Mouse (Mus musculus) layer of hippocampus, adult 11-12 months (tissue): ENCODE measurements around the gene Krtap10-10.

Experiments used
- DNase-seq: peaks from one replicate; pipeline ENCODE4 v3.0.0; 2022; ENCODE audit warnings: low spot score

Gene Krtap10-10

DNA sequence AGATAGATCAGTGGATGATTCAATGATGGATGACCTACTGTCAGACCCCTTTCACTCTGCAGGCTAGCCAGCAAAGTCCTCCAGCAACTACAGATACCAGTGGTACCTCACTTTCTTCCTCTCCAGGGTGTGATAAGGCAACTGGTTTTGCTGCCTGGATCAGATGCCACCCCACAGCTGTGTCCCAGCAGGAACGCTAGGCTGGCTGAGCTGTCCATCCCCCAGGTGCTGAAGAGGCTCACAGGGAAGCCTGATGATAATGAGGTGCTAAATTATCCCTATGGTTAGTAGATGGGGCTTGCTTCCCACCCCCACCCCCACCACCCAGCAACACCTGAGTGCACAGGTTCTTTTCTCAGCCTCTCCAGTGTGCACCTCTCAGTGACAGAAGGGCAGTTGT, 31.8 kb downstream of the Krtap10-10 start:
- DNase-seq: no peak

DNA sequence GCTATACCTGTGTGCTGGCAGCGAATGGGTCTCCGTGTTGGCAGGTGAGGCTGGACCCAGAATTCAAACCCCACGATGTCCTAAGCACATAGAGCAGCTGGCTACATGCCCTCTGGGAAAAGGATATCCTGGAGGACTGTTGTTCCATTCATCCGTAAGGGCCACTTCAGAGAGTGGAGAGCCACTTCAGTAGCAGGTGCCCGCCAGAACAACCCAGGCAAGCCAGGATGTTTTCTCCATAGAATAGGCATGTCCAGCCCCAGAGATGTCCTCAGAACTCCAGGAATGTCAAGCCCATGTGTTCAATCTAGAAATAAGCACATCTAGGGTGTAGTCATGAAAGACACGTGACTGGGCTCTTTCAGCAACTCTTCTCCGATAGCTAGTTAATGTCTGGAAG, 33.9 kb downstream of the Krtap10-10 start:
- DNase-seq: no peak

DNA sequence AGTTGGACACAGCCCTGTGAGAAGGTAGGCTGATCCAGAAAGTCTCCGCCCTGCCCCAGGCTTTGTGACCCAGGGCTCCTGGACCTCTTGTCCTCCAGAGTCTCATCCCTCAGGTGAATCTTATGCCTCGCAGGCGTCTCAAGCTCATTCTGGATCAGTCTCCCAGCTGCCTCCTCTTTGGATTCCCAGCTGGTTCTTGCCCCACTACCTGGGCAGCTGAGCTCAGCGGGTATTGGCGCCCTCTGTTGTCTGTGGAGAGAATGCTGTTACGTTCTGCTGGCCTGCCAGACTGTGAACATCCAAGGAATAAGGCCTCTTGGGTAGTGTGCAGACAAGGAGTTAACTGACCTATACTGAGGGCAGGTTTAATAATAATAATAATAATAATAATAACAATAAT, 43.2 kb downstream of the Krtap10-10 start:
- peak; percentile 28 for DNase-seq

DNA sequence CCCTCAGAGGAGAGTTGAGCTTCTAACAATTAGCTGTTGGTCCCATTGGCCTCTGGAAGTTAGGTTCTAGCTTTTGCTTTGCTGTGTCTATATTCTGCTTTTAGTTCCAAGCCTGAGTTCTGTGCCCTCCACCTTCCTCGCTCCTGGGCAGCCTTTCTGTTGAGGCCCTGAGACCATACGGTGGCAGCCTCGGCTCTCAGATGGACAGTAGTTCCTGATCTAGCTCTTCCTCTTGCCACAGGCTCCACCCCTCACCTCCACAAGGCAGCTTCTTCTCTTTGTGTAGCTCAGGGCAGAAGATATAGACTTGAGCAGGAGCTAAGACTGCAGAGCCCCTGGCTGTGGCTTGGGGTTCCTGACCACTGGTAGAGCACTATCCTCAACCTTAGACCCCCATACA, 44.6 kb downstream of the Krtap10-10 start:
- no peak for DNase-seq

DNA sequence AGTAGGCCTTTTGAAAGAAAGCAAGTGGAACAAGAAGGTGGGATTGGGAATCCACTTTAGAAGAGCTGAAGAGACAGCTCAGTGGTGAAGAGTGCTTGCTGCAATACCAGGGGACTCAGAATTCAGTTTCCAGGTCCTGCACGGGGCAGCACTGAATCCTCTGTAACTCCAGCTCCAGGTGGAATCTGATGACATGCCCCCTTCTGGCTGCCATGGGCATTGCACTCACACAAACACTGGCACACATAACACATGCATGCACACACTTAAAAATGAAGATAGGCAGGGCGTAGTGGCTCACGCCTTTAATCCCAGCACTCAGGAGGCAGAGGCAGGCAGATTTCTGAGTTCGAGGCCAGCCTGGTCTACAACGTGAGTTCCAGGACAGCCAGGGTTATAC, 46.8 kb downstream of the Krtap10-10 start:
- DNase-seq: no peak

DNA sequence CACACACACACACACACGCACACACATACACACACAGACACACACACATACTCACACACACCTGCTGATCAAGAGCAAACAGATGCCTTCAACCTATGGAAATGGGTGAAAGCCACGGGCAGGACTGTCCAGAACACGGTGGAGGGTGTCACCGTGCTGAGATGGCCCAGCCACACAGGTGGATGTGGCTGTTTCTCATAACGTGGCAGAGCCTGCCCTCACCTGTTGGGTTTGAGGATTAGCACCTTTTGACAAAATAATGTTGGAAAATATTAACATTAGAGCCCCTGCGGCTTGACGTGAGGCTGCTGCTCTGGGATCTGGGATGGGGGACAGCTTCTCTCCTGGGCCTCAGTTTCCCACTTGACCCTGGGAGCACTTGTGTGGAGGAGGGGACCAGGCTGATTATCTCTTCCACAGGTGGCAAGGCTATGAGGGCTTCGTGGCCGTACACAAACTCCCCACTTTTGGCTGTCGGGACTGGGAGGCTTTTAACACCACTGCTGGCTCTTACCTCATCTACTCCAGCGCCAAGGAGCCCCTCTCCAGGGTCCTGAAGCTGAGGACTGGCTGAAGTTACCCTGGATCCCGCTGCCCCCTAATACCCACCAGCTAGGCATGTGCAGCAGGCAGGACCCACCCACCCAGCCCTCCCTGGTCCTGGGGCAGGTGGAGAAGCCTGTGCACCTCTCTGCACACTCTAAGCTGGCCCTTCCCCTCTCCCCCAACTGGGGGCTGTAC, 50.4 kb downstream of the Krtap10-10 start:
- no peak for DNase-seq
